Mouse (Mus musculus) macrophage (primary cell): ENCODE results near the gene Kcnk2. TPM values are rescaled to one million over a fixed set of nuclear protein-coding genes. Genes with fewer than 3 reads are reported as not detected.

ENCODE experiments used
- H3K27ac ChIP-seq: fragments of 350-480 bp; formaldehyde crosslinking; 2 replicates; pipeline ENCODE4 v1.9.0; 2021
- H3K36me3 ChIP-seq: fragments of 350-480 bp; formaldehyde crosslinking; 2 replicates; pipeline ENCODE4 v1.9.0; 2021; ENCODE audit errors: inconsistent target
- H3K4me3 ChIP-seq: fragments of 350-480 bp; formaldehyde crosslinking; 2 replicates; pipeline ENCODE4 v1.9.0; 2021; ENCODE audit errors: inconsistent target
- H3K79me2 ChIP-seq: fragments of 350-480 bp; formaldehyde crosslinking; 2 replicates; pipeline ENCODE4 v1.9.0; 2021; ENCODE audit errors: inconsistent target
- WGBS: methylation state at CpG from one replicate; pipeline ENCODE4 v1.1.7; 2026; ENCODE audit warnings: inconsistent platforms; ENCODE audit not compliant: missing documents; 5-methylcytosine and 5-hydroxymethylcytosine counted together
- polyA plus RNA-seq: library from polyadenylated mRNA; stranded (reverse); fragments of 250-400 nt; gene quantifications from 3 replicates; pipeline ENCODE4 v1.2.4, GENCODE M21; 2018; ENCODE audit warnings: inconsistent platforms

Gene Kcnk2
- polyA plus RNA-seq, 1 experiment from 2014 or later = not detected

DNA sequence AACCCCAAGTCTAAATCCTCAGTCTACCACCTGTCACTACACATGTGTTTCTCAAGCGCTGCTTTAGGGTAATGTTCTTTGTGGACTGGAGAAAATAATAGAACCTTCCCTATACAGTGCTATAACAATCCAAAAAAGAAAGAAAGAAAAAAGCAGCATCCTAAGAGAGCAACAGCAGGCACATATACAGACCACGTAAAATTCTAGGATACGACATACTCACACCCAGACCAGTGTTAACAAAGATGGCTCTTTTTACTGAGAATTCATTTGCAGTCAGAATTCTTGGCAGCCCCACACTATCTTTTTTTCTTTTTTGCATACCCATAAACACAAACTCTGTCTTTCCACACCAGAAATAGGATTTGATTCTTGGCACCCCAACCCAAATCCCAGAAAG lies 187.6 kb downstream of the Kcnk2 start:
- no peak overlapping the region for H3K27ac ChIP-seq
- whole genome bisulfite sequencing = 95% methylated on average over 3 of the region's 3 CpGs

DNA sequence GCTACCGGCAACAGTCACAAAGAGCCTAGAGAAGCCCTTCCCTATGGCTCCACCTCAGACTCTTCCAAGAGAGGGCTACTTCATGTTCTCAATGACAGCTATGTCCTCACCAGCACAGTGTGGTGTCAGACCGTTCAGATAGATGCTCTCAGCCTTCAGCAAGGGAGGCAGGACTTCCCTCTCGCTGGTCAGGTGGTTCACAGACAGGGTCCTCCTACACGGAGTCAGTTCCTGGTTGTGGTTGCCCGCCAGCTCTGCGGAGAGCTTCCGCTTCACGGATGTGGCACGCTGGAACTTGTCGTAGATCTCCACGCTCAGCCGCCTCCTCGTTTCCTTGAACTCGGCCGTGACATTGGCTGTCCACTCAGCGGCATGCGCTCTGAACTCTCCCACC lies 192.4 kb downstream of the Kcnk2 start:
- Histone ChIP-seq H3K4me3 (no peak overlapping the region), H3K36me3 (no peaks in the 10 kb centered on the region), H3K79me2 (no peaks in the 10 kb centered on the region), H3K27ac (no peak overlapping the region)
- 93% methylated on average over 17 of the region's 17 CpGs for WGBS

More for the DNA sequence above, 187.6 kb downstream of the Kcnk2 start:
- no peak overlapping the region for H3K4me3 ChIP-seq
- no peaks in the 10 kb centered on the region for H3K36me3 ChIP-seq
- H3K79me2 ChIP-seq = no peaks in the 10 kb centered on the region

DNA sequence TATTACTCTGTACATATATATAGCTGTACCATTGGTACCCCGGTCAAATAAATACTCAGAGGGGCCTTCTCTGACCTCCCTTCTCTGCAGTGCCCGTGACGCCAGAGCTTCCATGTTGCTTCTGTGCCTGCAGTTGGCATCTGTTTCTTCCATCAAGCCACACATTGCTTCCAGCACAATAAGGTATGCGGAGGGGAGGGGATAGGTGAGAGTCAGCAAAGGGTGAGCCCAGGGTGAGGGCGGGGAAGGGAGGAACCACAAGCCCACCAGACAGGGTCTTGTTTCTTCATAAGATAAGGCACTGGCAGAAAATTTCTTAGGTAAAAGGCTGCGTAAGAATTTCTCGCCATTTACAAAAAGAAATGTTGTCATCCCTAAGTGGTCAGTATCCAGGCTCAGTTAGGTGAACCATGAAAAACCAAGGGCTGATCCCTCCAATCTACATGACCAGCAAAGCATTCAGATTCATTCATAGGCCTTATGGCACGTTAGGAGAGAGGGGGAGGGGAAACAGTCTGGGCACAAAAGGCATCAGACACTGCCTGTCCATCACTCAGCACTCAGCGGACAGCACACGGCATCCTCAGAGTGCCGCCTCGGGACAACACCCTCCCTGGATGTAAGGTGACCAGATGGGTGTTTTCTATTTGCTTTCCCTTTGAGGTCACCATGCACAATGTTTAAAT lies 192.9 kb downstream of the Kcnk2 start:
- Histone ChIP-seq H3K79me2 (no peaks in the 10 kb centered on the region), H3K27ac (no peak overlapping the region), H3K36me3 (no peaks in the 10 kb centered on the region), H3K4me3 (no peak overlapping the region)
- WGBS = 91% methylated on average over 12 of the region's 12 CpGs

DNA sequence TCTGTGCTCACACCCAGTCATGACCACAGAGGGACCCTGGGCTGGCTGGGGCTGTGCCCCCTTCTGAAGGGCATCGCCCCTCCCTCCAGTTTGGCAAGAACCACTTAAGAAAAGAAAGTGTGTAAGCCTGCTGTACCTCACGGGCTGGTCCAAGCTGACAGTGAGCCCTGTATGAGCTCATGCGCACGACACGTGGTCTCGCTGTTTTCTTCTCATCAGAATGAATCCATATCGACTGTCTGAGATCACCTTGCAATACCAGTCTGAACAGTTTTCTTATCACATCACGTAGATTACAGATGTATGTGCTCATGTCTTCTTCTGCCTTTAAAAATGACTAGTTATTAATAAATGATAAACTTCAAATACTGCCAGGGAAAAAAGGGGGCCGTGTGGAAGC lies 193.5 kb downstream of the Kcnk2 start:
- WGBS = 93% methylated on average over 9 of the region's 9 CpGs
- no peaks in the 10 kb centered on the region for H3K79me2 ChIP-seq
- no peak overlapping the region for H3K4me3 ChIP-seq
- H3K36me3 ChIP-seq = no peaks in the 10 kb centered on the region
- H3K27ac ChIP-seq = no peak overlapping the region

DNA sequence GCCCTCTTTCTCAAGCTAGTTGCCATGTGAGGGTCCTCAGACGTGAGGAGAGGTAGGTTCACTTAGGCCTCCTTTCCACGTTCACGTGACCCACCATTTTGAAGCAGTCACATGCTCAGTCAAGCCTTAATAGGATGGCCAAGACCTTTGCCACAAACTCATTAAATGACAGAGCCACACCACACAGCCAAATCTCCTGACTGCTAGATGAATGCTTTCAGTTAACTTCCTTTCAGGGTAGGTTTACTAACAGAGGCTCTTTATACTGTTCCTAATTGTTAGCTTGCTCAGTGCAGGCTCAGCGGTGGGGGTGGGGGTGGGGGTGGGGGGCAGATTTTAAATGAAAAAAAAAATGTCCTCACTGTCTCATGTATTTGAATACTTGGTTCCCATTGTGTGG lies 206.3 kb downstream of the Kcnk2 start:
- 76% methylated on average over 4 of the region's 4 CpGs for WGBS
- no peak overlapping the region for H3K4me3 ChIP-seq
- H3K27ac ChIP-seq = no peak overlapping the region
- H3K36me3 ChIP-seq = no peaks in the 10 kb centered on the region
- no peaks in the 10 kb centered on the region for H3K79me2 ChIP-seq

DNA sequence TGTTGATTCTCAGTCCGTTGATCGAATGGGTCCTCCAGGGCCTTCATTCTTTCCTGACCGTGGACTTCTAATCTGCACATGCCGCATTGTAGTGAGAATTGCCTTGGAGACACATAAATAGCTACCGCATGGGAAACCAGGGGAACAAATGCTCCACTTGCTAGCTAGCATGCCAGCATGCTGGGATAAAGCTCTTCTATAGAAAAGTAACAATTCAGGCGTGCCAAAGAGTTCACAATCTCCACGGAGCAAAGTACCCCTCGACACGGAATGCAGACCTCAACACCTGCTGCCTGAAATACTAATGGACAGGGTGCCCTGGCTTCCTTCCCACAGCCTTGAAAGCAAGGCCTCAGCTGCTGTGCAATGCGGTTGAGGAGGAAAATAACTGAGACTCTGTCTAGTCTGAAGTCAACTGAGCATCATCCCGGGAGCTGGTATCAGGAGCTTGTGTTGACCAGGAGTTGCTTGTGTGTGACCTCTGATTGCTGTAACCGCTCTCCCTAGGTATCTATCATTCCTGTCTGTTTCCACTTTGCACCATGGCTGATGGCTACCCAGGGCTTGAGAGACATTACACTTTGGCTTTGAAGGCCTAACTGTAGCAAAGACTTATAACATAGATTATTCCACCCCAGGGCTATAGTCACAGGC lies 214.2 kb downstream of the Kcnk2 start:
- Histone ChIP-seq H3K27ac (no peak overlapping the region), H3K36me3 (no peaks in the 10 kb centered on the region), H3K79me2 (no peaks in the 10 kb centered on the region), H3K4me3 (no peak overlapping the region)
- 86% methylated on average over 12 of the region's 12 CpGs for WGBS

DNA sequence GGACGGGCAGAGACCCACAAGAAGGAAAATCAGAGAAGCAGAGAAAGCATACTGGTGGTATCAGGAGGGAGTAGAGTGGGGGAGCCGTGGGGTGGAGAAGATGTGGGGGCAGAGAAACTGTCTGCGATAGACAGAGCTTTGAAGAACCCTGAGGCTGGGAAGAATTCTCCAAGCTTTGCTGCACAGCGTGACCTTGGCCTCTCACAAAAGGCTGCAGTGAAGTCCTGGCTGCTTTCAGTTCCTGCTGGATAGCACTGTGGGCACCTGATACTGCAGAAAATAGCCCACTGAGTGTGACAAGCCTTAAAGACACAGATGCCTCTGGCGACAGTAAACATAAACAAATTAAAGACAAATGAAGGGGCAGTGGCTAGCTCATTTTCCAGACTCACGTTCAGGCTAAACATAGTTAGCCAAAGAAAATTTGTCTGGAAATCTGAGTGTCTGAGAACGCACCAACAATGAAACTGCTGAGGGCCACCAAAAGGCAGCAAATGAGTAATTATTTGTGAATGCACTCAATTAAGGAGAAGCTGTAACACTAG lies 216.8 kb downstream of the Kcnk2 start:
- no peak overlapping the region for H3K4me3 ChIP-seq
- no peak overlapping the region for H3K27ac ChIP-seq
- H3K36me3 ChIP-seq = no peaks in the 10 kb centered on the region
- 66% methylated on average over 7 of the region's 7 CpGs for WGBS
- no peaks in the 10 kb centered on the region for H3K79me2 ChIP-seq

DNA sequence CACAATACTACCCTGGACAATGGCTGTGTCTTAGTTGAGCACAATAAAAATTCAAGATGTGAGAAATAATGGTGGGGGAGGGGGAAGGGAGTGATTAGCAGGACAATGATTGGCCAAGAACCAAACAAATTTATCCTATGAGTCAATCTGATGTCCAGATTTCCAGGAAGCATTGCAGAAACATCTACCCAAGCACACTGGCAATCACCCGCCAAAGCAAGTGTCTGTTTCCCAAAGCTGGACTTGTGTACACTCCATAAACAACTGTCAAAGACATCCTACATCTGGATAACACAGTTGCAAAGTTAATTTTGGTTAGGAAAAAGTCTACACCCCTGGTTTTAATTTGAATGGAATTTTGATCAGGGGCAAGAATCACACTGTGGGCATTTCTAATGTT lies 224.3 kb downstream of the Kcnk2 start:
- 78% methylated on average over 1 of the region's 1 CpGs for WGBS
- H3K27ac ChIP-seq = no peak overlapping the region
- no peaks in the 10 kb centered on the region for H3K36me3 ChIP-seq
- no peak overlapping the region for H3K4me3 ChIP-seq
- H3K79me2 ChIP-seq = no peaks in the 10 kb centered on the region

DNA sequence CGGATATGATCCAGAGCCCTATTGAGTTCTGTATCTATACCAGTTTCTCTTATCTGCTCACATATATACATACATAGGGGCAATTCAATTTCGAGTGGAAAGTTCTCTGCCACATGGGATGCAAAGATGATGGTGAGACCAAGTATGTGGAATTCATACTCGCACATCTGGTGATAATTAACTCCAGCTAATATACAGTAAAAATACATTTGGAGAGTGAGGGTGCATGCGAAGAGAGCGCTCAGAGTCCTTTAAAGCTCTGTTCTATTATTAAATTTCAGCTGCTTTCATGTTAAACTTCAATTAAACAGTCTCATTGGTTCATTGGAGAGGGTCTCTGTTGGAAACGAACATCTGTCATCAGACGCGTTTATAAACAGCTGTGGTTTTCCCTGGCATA lies 228.6 kb downstream of the Kcnk2 start:
- Histone ChIP-seq H3K4me3 (no peak overlapping the region), H3K27ac (no peak overlapping the region), H3K79me2 (no peaks in the 10 kb centered on the region), H3K36me3 (no peaks in the 10 kb centered on the region)
- 80% methylated on average over 8 of the region's 8 CpGs for WGBS

DNA sequence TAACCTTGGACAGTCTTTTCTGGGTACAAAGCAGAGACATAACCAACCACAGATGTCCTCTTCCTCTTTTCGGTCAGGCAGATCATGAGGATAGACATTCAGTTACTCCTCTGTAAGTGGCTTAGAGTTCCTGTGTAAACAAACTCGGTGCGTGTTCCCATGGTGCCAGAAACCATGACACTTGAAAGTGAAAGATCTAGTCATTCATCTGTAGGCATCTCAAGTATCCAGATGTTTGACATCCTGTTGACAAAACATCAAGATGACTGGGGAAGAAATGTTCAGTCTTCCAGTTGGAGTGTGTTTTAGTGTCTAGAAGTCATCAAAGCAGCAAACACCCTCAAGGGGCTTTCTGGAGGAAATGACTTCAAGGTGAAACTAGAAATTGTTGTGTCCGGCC lies 230.9 kb downstream of the Kcnk2 start:
- Histone ChIP-seq H3K79me2 (no peaks in the 10 kb centered on the region), H3K4me3 (no peak overlapping the region), H3K36me3 (no peaks in the 10 kb centered on the region), H3K27ac (no peak overlapping the region)
- 47% methylated on average over 4 of the region's 4 CpGs for WGBS

DNA sequence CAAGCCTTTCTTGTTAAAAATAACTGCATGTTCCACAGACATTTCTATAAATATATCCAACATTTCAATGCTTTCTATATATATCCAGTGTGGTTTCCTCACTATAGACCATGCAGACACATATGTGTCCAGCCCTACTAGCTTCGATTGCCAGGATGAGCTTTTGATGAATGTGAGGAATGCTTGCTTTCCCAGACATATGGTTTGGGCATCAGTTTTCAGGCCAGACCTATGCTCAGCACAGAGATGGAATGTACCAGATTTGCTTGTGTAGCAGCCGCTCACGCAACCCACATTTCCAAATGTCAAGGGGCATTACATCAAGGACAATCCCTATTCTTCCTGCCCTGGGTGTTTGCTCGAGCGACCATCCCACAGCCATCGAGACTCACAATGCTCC lies 236.3 kb downstream of the Kcnk2 start:
- no peak overlapping the region for H3K27ac ChIP-seq
- WGBS = 95% methylated on average over 5 of the region's 6 CpGs
- no peaks in the 10 kb centered on the region for H3K36me3 ChIP-seq
- H3K79me2 ChIP-seq = no peaks in the 10 kb centered on the region
- H3K4me3 ChIP-seq = no peak overlapping the region

DNA sequence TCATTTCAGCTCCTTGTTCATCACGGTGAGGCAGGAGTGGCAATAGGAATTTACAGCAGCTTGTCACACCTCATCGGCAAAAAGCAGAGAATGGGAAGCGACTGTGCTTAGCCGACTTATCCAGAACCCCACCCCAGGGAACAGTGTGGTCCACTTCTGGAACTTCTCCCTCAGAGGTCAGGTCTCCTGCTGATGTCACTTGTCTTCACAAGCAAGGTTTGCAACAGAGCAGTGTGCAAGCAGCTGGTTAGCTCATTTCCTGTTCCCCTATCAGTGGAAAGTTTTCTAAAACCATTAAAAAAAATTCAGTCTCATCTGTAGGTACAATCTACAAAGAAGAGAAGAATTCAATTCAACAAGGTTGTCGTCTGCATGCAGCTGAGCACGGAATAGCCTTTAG lies 236.9 kb downstream of the Kcnk2 start:
- Histone ChIP-seq H3K79me2 (no peaks in the 10 kb centered on the region), H3K4me3 (no peak overlapping the region), H3K27ac (no peak overlapping the region), H3K36me3 (no peaks in the 10 kb centered on the region)
- 56% methylated on average over 6 of the region's 6 CpGs for WGBS

DNA sequence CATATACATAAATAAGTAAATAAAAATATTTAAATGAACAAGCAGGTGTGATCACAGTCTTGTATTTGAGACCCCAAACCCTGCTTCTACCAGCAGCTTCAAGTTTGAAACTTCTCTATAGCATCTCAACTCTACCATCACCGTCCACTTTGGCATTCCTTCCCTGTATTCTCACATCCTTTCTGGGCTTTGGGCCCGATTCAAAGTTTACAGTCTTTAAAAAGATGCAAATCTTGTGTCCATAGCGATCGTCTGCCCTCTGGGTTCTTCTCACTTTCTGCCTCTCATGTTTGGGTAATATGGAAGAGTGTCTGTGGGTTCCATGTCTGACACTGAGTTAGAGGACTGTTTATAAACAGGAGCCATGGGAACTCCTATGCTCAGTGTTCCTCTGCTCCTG lies 237.4 kb downstream of the Kcnk2 start:
- Histone ChIP-seq H3K27ac (no peak overlapping the region), H3K4me3 (no peak overlapping the region), H3K79me2 (no peaks in the 10 kb centered on the region), H3K36me3 (no peaks in the 10 kb centered on the region)
- WGBS = 83% methylated on average over 4 of the region's 4 CpGs

DNA sequence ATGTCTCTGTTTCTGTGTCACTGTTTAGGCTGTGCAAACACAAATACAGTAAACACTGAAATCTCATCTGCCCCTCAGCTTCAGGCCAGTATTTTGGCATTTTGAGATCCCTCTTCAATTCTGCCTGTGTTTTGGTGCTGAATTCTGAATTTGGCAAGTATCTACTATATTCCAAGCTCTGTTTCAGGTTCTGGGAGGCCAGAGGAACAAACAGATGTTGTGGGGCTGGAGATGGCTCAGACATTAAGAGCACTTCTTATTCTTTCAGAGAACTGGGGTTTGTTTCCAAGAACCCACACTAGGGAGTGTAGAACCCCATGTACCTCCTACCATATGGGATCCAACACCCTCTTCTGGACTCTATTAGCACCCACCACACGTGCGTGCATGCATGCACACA lies 237.8 kb downstream of the Kcnk2 start:
- Histone ChIP-seq H3K36me3 (no peaks in the 10 kb centered on the region), H3K79me2 (no peaks in the 10 kb centered on the region), H3K4me3 (no peak overlapping the region), H3K27ac (no peak overlapping the region)
- WGBS = 82% methylated on average over 2 of the region's 2 CpGs
